Mouse (Mus musculus) CH12.LX (cell line): Measurements from ENCODE around the gene Gclm. TPM values are rescaled to one million over a fixed set of nuclear protein-coding genes. Genes with fewer than 3 reads are reported as not detected.
"Not testable (repeated sequence)": the region's sequence is repeated elsewhere in the genome, so short reads cannot be mapped to it uniquely, and the experiment has no call there.

ENCODE experiments used
- DNase-seq: peaks from one replicate; pipeline ENCODE4 v3.0.0-alpha.2; 2013; ENCODE audit errors: extremely low read depth
- H3K27ac ChIP-seq: 2 replicates; pipeline ENCODE4 v1.5.1; 2012; ENCODE audit warnings: low read depth, mild to moderate bottlenecking, control low read depth, moderate library complexity; ENCODE audit not compliant: insufficient read depth
- H3K27me3 ChIP-seq: replicated peaks from 2 replicates; pipeline ENCODE3; 2012; ENCODE audit warnings: inconsistent platforms
- H3K36me3 ChIP-seq, 2 experiments: replicated peaks in 1 of 2; 2 replicates each; pipeline versions ENCODE3 to v1.6.1; 2012; ENCODE audit warnings: inconsistent platforms in 1 of 2, low read length in 1 of 2, mild to moderate bottlenecking in 1 of 2, mixed read lengths in 1 of 2, moderate library complexity in 1 of 2; ENCODE audit not compliant: control insufficient read depth in 1 of 2, insufficient read depth in 1 of 2
- H3K4me1 ChIP-seq, 2 experiments: 2 replicates each; pipeline ENCODE4 v1.6.1; 2012; ENCODE audit warnings: inconsistent platforms in 1 of 2, moderate library complexity in 1 of 2; ENCODE audit not compliant: insufficient read depth in 2 of 2, control insufficient read depth in 1 of 2
- H3K4me2 ChIP-seq: 2 replicates; pipeline ENCODE4 v1.6.1; 2012; ENCODE audit warnings: low read depth, mild to moderate bottlenecking, control low read depth; ENCODE audit not compliant: poor library complexity, insufficient read depth, severe bottlenecking
- H3K4me3 ChIP-seq, 3 experiments: fragments of 150-350 bp in 1 of 3; sonication (generic) in 1 of 3; replicated peaks in 1 of 3; 2 replicates each; pipeline versions ENCODE3 to v1.5.1; 2011 to 2012; ENCODE audit warnings: low read depth in 2 of 3, low read length in 2 of 3, mild to moderate bottlenecking in 2 of 3, moderate library complexity in 2 of 3, control low read depth in 1 of 3, improper control_type of control experiment in 1 of 3, inconsistent platforms in 1 of 3, mixed read lengths in 1 of 3; ENCODE audit not compliant: poor library complexity in 1 of 3
- H3K79me2 ChIP-seq: replicated peaks from 2 replicates; pipeline ENCODE4 v1.6.1; 2012; ENCODE audit warnings: mild to moderate bottlenecking, moderate library complexity; ENCODE audit not compliant: control insufficient read depth, poor library complexity, insufficient read depth, severe bottlenecking; ENCODE audit errors: extremely low read depth
- H3K9ac ChIP-seq: 2 replicates; pipeline ENCODE4 v1.6.1; 2012; ENCODE audit warnings: low read depth, mild to moderate bottlenecking, control low read depth, moderate library complexity; ENCODE audit not compliant: insufficient read depth
- H3K9me3 ChIP-seq: replicated peaks from 2 replicates; pipeline ENCODE3; 2012; ENCODE audit warnings: low read length, inconsistent platforms, mixed read lengths
- CHD1 ChIP-seq: IDR thresholded peaks from 2 replicates; pipeline ENCODE4 v1.6.1; 2012; ENCODE audit warnings: low read depth, low read length, improper control_type of control experiment, inconsistent platforms
- ELF1 ChIP-seq: IDR thresholded peaks from 2 replicates; pipeline ENCODE4 v1.6.1; 2014; ENCODE audit warnings: low read depth, mild to moderate bottlenecking, inconsistent platforms, low read length, improper control_type of control experiment
- HCFC1 ChIP-seq: IDR thresholded peaks from 2 replicates; pipeline ENCODE4 v1.6.1; 2012; ENCODE audit warnings: low read depth, mild to moderate bottlenecking, inconsistent platforms, low read length, improper control_type of control experiment
- MAFK ChIP-seq: IDR thresholded peaks from 2 replicates; pipeline ENCODE4 v1.6.1; 2011; ENCODE audit warnings: low read length, improper control_type of control experiment; ENCODE audit not compliant: insufficient replicate concordance
- MAZ ChIP-seq: IDR thresholded peaks from 2 replicates; pipeline ENCODE4 v1.6.1; 2012; ENCODE audit warnings: low read depth, mild to moderate bottlenecking, inconsistent platforms, low read length, improper control_type of control experiment, moderate library complexity
- MYC ChIP-seq: IDR thresholded peaks from 2 replicates; pipeline ENCODE4 v1.6.1; 2011; ENCODE audit warnings: low read depth, mild to moderate bottlenecking, improper control_type of control experiment, low read length
- NRF1 ChIP-seq: IDR thresholded peaks from 2 replicates; pipeline ENCODE4 v1.6.1; 2014; ENCODE audit warnings: low read depth, mild to moderate bottlenecking, inconsistent platforms, low read length, improper control_type of control experiment, moderate library complexity
- PAX5 ChIP-seq: IDR thresholded peaks from 2 replicates; pipeline ENCODE4 v1.6.1; 2012; ENCODE audit warnings: low read length, inconsistent platforms, mixed read lengths
- POLR2AphosphoS2 ChIP-seq: IDR thresholded peaks from 2 replicates; pipeline ENCODE4 v1.6.1; 2011; ENCODE audit warnings: low read depth, low read length, improper control_type of control experiment
- RAD21 ChIP-seq: IDR thresholded peaks from 2 replicates; pipeline ENCODE4 v1.6.1; 2011; ENCODE audit warnings: low read depth, mild to moderate bottlenecking, low read length, improper control_type of control experiment, moderate library complexity
- SIN3A ChIP-seq: IDR thresholded peaks from 2 replicates; pipeline ENCODE4 v1.6.1; 2012; ENCODE audit warnings: low read length, improper control_type of control experiment, inconsistent platforms
- TBP ChIP-seq: conservative IDR thresholded peaks from 2 replicates; pipeline ENCODE4 v1.6.1; 2011; ENCODE audit warnings: low read depth, low read length, improper control_type of control experiment
- USF2 ChIP-seq: conservative IDR thresholded peaks from 2 replicates; pipeline ENCODE4 v1.6.1; 2011; ENCODE audit warnings: low read depth, low read length, improper control_type of control experiment
- ZNF384 ChIP-seq: IDR thresholded peaks from 2 replicates; pipeline ENCODE4 v1.6.1; 2012; ENCODE audit warnings: low read depth, low read length, improper control_type of control experiment, inconsistent platforms
- dilution Hi-C: fragments of 300-500 bp; cut with MboI; formaldehyde crosslinking; loops from 2 replicates; pipeline ENCODE4 v1.14.3; 2020; ENCODE audit warnings: low sequenced_read_pairs; ENCODE audit not compliant: extremely low pct_unique_long_range_greater_than_20kb, extremely low pct_ligation_motif_present
- in situ Hi-C: fragments of 300-500 bp; cut with MboI; formaldehyde crosslinking; loops from 3 replicates; pipeline ENCODE4 v1.14.3; 2019; ENCODE audit warnings: low sequenced_read_pairs, low pct_ligation_motif_present, low pct_unique_long_range_greater_than_20kb, mixed read lengths
- polyA plus RNA-seq: library from polyadenylated mRNA; unstranded; fragments of >175 nt; gene quantifications from 2 replicates; pipeline ENCODE4 v1.2.1, GENCODE M21; 2012; ENCODE audit warnings: low read depth; ENCODE audit not compliant: insufficient read length
- total RNA-seq, 2 experiments: library from RNA; depleted of rRNA; stranded (reverse); fragments of 300-350 nt in 1 of 2; fragments of >200 nt in 1 of 2; gene quantifications; 2 replicates each; pipeline ENCODE4 v1.2.3; 2012 to 2014

Gclm gene
- total and polyA plus RNA-seq, 3 experiments = 26.1 to 195 (median 108) TPM

- peak overlapping the region; percentile 9 for H3K4me2 ChIP-seq
- H3K79me2 ChIP-seq = no peaks in the 10 kb centered on the region
- no peaks in the 10 kb centered on the region for H3K9me3 ChIP-seq
- H3K36me3 ChIP-seq = no peaks in the 10 kb centered on the region
- no peak for DNase-seq
- no peak for TF ChIP-seq MAFK
- no peak for TF ChIP-seq NRF1
- TF ChIP-seq ZNF384 = peak; percentile 64
- no peak for TF ChIP-seq CHD1
- peaks cover 3 to 13% of the 10 kb centered on the region in 2 experiments; a peak in 3 of 4 replicates for H3K4me1 ChIP-seq
- dilution Hi-C loops (no loop called here), in situ Hi-C loops (no loop called here)
- H3K27me3 ChIP-seq = no peaks in the 10 kb centered on the region
- no peak overlapping the region for H3K4me3 ChIP-seq
- H3K27ac ChIP-seq = no peak overlapping the region
- no peak overlapping the region for H3K9ac ChIP-seq
Observed at GRCm38 (mm10) chr3:122211446-122212125, 33.8 kb upstream of the Gclm start.

- Histone ChIP-seq H3K9ac (no peak overlapping the region), H3K27me3 (no peaks in the 10 kb centered on the region), H3K4me2 (no peak overlapping the region), H3K79me2 (no peaks in the 10 kb centered on the region), H3K4me3 (no peak overlapping the region), H3K4me1 (0 out of 4 replicates have a peak, but pooled peaks cover 0 to 2% of the 10 kb centered on the region in 2 experiments), H3K9me3 (no peaks in the 10 kb centered on the region), H3K27ac (no peak overlapping the region)
- in situ Hi-C loops = no loop called here
- dilution Hi-C loops = no loop called here
- DNase-seq = no peak
- TF ChIP-seq ELF1 (no peak), MAFK (no peak), HCFC1 (no peak), MAZ (no peak), RAD21 (no peak), USF2 (no peak), POLR2AphosphoS2 (no peak), TBP (no peak), MYC (no peak), SIN3A (no peak), PAX5 (no peak)
- TF ChIP-seq, all 38 proteins: peak for 0
- H3K36me3 ChIP-seq = no peaks in the 10 kb centered on the region
Observed at GRCm38 (mm10) chr3:122221240-122222036, 23.9 kb upstream of the Gclm start.

DNA sequence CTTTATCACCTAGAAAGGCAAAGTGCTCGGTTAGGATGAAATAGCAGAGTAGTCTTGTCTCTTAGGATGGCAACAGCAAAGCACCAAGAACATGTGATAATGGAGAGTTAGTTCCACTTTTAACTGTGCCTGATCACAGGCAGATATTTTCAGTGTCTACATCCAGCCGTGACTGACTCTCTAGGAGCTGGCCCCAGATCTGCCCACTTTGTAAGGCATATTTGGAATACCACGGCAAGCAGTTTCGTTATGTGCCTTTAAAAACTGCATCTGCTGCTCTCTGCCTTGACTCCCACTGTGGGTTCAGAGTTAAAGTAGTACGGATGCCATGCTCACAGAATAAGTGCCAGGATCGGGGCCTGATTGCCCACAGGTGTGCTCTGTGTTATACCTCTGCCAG, 18.4 kb upstream of the Gclm start:
- H3K27me3 ChIP-seq, H3K27ac ChIP-seq, DNase-seq, H3K9me3 ChIP-seq, in situ Hi-C loops, H3K4me1 ChIP-seq, dilution Hi-C loops, H3K79me2 ChIP-seq, H3K4me2 ChIP-seq, H3K4me3 ChIP-seq, H3K9ac ChIP-seq, H3K36me3 ChIP-seq: not testable (repeated sequence)
